Mouse (Mus musculus) kidney, postnatal 36 days (tissue): ENCODE data around the gene Miga1.

ENCODE experiments used
- DNase-seq, 2 experiments: peaks; one replicate each; pipeline ENCODE4 v3.0.0; 2021 to 2022; ENCODE audit warnings: mixed read lengths in 2 of 2

Miga1 gene

DNA sequence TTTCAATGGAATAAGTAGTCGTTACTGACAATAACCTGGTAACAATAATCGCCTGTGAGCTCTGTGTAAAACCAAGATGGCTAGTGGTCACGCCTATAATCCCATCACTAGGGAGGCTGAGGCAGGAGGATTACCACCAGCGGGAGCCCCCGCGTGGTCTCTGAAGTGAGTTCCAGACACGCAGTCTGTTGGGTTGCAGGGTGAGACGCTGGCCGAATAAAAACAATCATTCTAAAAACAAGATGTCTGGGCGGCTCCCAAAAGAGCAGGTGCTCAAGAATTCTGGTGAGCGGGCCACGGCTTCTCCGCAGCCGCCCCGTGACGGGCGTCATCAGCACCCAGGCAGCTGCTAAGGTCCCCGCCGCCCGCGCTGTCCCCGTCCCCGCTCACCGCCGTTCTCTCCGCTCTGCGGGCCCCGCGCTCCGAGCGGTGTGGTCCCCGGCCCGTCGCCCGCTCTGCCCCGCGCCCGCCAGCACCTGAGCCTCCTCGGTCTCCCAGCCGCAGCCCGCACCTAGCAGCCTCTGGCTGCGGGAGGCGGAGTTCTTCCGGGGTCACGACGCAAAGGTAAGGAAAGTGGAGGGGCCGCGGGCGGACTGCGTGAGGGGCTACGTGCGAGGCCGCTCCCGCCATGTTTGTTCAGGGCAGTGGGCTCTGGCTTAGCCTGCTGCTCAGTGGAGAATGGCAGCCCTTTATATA, at the start of gene Miga1:
Gene Miga1 (minus strand): TSS at position 546 of the 696 bp plus-strand sequence.
- DNase-seq: peak; percentile 67 to 86

DNA sequence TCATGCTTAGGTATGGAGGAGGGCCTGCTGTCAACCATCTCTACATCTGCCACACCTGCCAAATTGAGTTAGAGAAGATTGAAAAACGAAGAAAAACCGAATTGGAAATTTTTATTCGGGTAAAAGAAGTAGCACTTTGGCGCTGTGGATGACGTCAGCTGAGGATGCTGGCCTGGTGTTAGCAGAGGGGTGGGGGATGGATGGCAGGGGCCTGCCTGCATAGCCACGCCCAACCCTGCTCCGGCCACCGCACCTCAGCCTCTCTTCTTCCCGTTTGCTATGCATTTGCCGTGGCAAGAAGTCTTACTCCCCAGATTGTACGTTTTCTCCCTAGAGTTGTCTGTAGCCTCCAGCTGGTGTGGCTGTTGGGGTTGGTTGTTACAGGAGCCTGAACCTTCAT, 43.9 kb upstream of the Miga1 start:
- no peak for DNase-seq

DNA sequence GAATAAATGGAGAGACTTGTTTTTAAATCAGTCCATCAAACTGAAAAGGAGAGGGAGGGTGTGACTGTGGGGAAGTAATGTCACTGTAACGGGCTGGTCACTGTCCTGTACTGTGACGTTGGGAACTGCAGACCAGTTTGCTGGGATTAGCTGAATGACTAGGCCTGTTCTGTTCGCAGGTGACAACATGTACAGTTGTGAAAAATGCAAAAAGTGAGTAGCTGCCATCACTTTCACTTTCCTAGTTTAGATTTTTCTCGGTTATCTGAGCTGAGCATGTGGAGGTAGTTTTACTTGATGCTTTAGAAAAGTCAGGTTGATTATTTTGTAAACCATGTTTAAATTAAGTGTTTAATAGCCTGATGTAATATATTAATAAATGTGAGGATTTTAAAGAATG, 35.9 kb upstream of the Miga1 start:
- DNase-seq: no peak

DNA sequence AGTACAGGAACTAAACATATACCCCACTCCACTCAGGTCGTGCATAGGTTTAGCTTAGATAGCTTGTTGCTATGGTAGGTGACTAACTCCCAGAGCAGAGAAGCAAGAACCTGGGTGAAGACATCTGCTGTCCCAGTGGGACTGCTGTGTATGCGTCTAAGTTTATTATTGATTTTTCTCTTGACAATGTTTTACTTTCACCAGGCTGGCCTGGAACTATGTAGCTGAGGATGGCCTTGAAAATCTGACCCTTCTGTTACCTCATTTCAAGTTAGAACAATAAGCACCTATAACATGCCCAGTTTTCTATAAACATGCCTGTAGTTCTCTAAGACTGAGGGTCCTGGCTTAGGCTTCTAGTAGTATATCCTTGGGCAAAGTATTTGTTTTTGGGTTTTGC, 24.0 kb upstream of the Miga1 start:
- no peak for DNase-seq

DNA sequence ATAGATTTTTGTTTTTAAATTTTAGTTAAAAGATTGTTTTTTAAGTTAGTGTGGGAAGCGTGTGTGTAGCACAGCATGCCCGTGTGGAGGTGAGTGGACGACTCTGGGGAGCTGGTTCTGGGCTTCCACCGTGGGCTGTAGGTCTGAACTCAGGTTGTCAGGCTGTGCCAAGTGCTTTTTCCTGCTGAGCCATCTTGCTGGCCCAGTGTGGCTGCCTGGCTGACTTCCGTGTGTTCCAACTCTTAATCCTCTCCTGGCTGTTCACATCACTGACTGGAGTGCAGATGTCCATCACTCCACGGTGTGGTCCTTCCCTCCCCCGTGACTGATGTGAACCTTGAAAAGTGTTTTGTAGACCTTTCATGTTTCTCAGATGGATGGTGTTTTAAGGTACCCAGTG, 18.9 kb upstream of the Miga1 start:
- DNase-seq: no peak

DNA sequence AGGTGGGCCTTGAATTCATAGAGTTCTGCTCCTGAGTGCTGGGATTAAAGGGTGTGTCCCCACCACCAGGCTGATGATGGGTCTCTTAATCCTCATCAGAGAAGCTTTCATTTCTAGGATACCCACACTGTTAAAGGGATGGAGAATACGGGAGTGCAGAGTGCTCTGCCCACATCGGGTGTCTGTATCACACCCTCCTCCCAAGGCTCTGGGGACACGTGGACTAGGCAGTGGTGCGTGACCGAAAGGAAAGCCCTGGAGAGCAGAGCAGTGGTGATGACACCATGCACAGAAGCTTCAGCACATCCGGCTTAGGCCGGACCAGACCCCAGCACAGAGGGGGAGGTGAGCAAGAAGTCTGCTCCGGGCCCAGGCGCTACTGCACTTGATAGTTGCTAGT, 16.5 kb upstream of the Miga1 start:
- DNase-seq: peak; percentile 39 to 51

DNA sequence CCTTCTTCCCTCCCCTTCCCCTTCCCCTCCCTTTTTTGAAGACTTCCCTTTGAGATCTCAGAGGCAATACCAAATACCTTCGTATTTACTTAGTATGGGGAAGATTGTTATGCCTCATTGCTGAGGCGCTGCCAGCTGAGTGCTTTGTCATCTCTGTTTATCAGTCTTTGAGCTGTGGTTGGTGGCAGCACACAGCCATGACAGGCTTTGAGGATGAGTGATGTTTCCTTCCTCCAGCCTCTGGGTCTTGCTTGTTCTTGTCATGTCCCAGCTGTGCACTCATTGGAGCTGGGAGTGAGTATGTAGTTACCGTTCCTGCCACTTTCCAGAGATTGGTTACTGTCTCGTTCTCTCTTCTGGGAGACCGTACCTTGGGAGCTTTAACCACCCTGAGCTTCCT, 15.2 kb upstream of the Miga1 start:
- peak in 1 of 2 experiments; percentile 36 for DNase-seq

DNA sequence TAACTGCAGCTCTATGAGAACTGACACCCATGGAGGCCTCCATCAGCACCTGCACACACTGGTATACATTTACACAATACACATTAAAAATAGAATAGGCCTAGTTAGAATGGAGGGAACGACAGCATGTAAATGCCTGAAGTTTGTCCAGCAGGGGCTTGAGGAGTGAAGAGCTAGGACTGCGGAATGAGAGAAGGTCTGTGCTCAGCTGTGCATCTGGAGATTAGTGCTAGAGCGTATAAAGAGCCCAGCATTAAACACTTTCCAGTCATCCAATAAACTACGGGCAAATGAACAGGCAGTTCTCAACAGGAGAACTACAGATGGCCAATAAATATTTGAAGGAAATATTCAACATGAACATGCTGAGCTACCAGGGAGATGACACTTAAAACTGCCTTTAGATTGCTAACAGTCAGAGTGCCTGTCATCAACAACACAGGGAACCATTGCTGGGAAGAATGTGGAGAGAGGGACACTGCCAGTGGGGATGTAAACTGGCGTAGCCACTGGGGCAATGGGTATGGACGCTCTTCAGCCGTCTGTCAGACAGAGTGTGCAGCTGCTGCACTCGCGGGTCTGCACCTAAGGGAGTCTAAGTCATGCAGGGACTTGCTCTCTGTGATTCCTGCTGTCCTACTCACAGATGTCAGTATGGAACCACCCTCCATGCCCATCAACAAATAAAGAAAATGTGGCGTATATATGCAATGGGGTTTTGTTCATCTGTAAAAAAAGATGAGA, 13.4 kb upstream of the Miga1 start:
- DNase-seq: no peak

DNA sequence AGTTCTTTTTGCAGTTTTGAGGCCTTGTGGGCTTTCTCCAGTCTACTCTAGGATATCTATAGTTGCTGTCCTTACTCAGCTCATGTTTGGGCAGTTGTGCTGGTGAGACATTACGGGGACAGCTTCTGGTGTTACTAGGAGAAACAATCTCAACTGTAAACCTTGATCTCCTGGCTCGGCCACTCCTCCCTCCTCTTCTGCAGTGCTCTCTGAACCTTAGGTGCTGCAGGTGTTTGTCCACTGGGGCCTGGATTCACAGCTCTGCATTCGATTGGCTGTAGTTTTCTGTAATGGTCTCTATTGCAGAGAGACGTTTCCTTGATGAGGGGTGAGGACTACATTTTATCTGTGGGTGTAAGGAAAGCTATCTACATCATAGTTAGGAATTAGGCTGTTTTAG, 12.1 kb upstream of the Miga1 start:
- peak; percentile 48 to 49 for DNase-seq

DNA sequence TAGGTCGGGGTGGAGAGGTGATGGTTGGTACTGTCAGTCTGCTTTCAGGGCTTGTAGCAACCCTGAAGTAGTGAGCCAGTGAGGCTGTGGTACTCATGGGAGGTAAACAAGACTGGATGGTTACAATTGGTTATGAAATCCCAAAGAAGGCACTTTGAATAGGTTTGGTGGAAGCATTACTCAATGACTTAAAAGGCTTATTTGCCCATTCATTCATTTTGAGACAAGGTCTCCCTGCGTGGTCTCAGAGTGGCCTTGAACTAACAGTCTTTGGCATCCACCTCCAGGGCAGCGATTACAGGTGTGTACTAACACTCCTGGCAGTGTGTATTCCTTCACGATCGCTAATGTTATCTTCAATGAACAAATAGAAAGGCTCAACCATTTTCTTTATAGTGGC, 10.8 kb upstream of the Miga1 start:
- DNase-seq: no peak

DNA sequence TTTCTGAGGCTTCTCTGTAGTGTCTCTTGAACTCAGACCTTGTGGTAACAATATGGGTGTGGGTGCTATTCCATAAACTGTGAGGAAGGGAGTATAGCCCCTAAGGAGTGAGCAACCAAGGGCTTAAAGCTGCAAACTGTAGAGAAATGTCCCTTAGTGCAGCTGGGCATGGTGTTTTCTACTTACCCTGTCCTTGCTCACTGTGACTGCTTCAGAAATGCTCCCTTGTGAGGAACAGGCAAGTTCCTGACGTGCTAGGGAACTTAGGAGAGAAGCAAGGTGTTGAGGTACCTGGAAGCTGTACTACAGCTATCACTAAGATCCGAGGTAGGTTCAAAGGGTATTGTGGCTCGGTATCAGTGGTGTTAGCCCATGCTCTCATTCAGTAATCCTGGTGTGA, 10.2 kb upstream of the Miga1 start:
- no peak for DNase-seq

DNA sequence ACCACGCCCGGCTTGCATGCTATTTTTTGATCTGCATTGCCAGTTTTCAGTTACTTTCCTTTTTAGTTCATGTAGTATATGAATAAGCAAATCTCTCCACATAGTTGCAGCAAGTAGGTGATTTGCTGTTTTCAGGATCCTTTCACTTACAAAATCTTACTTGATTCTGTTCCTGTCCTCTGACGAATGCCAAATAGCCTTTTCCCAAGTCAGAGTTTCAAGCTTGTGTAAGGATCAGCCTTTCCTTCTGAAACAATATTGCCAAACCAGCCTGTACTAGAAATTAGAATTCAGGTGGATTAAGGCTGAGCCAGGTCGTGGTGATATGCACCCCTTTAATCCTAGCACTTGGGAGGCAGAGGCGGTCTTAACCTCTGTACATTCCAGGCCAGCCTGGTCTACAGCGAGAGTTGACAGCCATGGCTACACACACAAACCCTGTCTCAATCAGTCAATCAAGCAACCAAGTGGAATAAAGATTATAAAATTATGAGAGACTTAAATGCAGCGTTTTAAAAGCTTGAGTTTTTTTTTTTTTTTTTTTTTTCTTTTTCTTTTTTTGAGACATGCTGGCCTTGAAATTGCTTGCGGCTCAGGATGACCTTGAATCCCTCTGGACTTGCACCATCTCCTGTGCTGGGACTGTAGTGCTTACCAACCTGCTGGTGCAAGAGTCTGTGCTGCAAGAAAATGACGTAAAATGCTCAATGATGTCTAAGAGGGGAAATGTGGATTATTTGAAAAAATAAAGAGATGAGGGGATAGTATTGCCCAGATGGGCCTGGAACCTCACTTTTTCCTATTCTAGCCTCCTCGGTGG, 8.0 kb upstream of the Miga1 start:
- no peak for DNase-seq

DNA sequence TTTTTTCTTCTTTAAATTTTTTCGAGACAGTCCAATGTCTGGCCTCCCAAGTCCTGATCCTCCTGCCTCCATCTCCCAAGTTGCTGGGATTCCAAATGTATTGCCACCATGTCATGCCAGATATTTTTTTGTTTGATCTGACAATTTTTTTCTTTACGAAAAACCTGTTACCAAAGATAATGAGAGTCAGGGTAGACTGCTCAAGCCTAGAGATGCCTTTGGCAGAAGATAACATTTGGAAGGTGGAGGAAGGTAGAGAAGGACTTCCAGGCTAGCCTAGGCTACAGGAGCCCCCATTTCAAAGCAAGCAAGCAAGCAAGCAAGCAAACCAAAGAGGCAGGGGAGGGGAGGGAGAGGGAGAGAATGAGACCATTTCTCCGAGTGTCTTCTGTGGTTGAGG, 7.0 kb upstream of the Miga1 start:
- no peak for DNase-seq

DNA sequence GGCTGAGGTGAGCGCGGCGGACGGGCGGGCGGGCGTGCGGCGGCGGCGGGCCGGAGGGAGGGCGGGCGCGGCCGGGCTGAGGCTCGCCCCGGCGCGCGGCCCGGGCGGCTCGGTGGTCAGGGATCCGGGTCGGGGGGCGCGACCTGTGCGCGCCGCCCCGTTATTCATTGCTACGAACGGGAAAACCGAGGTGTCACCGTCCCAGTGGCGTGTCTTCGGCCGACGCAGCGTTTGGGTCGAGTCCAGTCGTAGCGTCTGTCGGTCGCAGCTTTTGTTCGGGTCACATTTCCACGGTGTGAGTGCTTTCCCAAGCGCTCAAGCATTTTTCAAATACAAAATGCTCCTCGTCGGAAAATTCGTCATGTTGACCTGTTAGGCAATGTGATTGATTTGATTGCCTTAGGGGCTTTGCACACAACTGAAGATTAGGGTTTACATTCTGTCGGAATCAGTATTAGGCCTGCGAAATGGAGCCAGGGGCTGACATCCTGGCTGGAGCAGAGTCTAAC, 6.5 kb upstream of the Miga1 start:
- peak; percentile 28 to 69 for DNase-seq

DNA sequence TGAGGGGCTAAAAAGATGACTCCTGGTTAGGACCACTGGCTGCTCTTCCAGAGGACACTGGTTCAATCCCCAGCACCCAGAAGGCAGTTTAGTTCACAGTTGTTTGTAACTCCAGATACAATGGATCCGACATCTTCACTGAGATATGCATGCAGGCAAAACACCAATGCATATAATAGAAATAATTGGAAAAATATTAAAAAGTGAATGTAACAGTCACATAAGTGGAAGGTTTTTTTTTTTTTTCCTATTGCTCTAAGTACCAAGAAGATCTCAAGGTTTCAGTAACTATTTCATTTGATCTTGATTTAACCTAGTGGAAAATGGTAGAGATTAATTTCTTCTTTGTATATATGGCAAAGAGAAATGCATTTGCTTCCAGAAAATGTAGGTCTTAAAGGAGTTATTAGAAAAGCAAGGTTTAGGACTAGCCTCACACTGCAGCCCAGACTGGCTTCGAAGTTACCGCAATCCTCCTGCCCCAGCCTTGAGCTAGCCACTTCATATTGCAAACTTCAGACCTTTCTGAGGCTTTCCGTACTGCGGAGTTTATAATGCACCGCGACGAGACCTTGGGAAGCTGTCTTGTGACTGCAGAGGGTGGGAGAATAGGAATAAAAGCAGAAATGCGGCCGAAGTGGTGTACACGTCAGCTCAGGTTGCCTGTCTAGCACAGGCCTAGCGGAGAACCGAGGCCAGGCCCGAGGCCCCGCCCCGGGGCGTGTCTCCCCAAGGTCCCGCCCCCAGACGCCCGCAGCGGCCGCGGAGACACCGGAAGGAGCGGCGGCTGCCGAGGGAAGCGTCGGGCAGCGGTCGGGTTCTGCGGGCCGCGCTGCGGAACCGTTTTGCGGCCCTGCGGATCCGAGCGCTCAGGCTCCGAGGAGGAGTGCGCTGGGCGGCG, 5.8 kb upstream of the Miga1 start, which contains the start of gene Usp33:
Gene Usp33 (plus strand): TSS at position 747 of the 901 bp plus-strand sequence.
- peak; percentile 95 to 98 for DNase-seq

DNA sequence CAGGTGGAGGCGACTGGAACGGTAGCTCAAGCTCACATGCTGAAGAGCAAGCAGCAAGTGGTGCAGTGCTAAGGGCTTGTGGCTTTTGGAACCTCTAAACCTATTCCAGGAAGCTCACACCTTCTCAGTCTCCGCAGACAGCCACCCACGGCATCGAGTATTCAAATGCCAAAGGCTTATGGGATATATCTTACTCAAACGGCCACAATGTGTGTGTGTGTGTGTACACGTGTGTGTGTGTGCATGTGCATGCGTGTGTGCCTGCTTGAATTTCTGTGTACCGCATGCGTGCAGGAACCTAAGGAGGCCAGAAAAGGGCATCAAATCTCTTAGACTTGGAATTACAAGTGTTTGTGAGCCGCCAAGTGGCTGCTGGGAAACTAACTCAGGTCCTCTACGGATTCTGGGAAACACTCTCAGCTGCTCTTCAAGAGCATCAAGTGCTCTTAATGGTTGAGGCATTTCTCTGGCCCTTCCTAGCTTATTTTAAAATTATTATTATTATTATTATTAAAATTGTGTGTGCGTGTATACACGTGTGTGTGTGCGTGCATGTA, 2.8 kb upstream of the Miga1 start:
- no peak for DNase-seq

DNA sequence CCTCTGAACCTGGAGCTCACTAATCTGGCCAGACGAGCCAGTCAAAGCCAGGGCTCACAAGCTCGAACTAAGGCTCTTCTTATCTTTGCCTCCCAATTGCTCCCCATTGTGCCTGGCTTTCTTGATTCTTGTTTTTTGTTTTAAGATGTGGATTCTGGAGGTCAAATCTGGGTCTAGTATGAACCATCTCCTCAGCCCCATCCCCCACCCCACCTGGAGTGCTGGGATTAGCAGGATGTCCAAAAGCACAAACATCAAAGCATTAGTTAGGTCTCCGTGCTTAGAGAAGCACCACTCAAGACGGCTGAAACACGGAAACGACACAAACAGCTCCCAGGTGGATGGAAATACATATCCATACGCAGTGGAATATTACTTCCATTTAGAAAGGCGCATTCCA, 4.1 kb downstream of the Miga1 start:
- DNase-seq: no peak

DNA sequence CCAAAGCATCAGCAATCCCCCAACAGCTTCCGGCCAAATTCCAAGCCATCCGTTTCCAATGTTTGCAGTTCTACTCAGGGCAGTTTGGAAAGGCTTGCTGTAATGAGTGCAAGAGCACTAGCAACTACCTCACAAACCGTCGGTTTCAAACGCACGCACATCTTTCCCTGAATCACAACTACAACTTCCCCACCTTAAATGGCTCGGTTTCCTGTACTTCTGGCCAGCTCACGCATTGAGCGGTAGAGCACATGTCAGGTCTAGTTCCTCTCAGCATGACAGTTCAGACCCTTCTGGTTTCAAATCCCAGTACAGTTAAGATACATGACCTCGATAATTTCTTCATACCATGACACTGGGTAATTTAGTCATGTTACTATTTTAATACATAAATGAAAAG, 6.6 kb downstream of the Miga1 start:
- no peak for DNase-seq

DNA sequence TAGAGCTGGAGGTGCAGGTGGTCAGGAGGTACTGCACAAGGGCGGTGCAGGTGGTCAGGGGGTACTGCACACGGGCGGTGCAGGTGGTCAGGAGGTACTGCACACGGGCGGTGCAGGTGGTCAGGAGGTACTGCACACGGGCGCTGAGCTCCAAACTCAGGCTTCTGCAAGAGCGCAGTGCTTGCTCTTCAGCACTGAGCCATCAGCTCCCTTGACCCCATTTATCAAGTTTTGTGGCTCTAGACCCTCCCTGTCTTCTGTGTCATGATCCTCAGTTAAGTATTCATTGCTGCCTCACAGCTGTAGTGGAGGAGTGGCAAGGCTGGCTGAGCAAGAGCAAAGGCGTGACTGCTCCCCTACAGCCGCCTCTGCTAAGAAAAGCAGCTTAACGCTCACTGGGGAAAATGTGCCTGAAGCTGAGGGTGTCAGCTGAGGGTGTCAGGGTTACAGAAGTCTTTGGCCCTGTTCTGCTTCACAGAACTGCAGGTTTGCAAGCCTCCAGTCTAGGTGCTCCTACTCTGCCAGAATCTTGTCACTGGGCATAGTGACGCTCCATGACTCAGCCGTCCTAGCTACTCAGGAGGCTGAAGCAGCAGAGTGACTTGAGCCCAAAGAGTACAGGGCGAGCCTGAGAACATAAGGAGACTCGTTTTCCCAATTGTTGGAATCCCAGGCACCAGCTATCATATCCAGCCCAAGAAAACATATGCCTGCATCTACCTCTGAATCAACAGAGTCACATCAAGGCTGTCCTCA, 7.5 kb downstream of the Miga1 start:
- DNase-seq: no peak

DNA sequence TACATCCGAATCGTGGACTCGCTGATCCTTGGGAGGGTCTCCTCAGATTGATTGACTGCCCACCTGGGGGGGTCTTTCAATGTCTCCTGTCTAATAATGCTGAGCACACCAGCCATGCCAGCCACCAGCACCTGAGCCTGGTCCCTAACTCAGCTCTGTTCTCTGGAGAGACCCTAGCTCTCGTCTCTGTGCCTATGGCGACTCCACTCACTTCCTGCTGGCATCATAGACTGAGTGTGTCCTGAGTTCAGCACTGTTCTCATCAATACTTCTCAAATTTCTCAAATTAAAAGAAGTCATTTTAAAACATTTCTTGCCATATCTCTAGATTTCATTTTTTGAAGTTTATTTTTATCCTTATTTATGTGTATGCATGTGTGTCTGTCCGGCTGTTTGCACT, 8.1 kb downstream of the Miga1 start:
- DNase-seq: no peak
